Mouse (Mus musculus) left cerebral cortex, postnatal 14 days (tissue): Measurements from ENCODE around the gene Cuedc1. TPM values are rescaled to one million over a fixed set of nuclear protein-coding genes. Genes with fewer than 3 reads are reported as not detected.
A peak's percentile ranks its signal among the peaks of the same experiment; 100 is the strongest.
"Not testable (repeated sequence)": the region's sequence is repeated elsewhere in the genome, so short reads cannot be mapped to it uniquely, and the experiment has no call there.

ENCODE experiments used
- DNase-seq, 2 experiments: peaks; one replicate each; pipeline ENCODE4 v3.0.0; 2021 to 2022; ENCODE audit warnings: low spot score in 2 of 2, mixed read lengths in 1 of 2
- intact Hi-C: fragments of 180-260 bp; cut with DNase I; formaldehyde crosslinking; loops from one replicate; pipeline ENCODE4 v1.15.1; 2025
- total RNA-seq, 2 experiments: library from RNA; stranded (reverse); gene quantifications; 2 replicates each; pipeline ENCODE4 v1.2.3; 2021

Cuedc1 gene
- total RNA-seq, 2 experiments from 2014 or later, result 28.2 TPM

- intact Hi-C loops, result loop anchor here (5.0 kb wide), 1 partner anchor 119 kb away; the partner anchor contains the start of gene Vezf1
- DNase-seq, result no peak
Measured at GRCm38 (mm10) chr11:88186078-88186946, 88.5 kb downstream of the Cuedc1 start.

- no peak for DNase-seq
- intact Hi-C loops, result loop anchor here (5.0 kb wide), 1 partner anchor 120 kb away; the partner anchor contains the start of gene Vezf1
Measured at GRCm38 (mm10) chr11:88186947-88187243, 89.0 kb downstream of the Cuedc1 start.

GRCm38 (mm10) chr11:88187417-88188133, 89.7 kb downstream of the Cuedc1 start:
- peak; percentile 79 to 91 for DNase-seq
- intact Hi-C loops, result loop anchor here (5.0 kb wide), 1 partner anchor 120 kb away; the partner anchor contains the start of gene Vezf1

- intact Hi-C loops, result loop anchor here (5.0 kb wide), 1 partner anchor 121 kb away; the partner anchor contains the start of gene Vezf1
- DNase-seq, result no peak
Measured at GRCm38 (mm10) chr11:88188216-88188615, 90.4 kb downstream of the Cuedc1 start.

- intact Hi-C loops, result loop anchor here (5.0 kb wide), 1 partner anchor 121 kb away; the partner anchor contains the start of gene Vezf1
- no peak for DNase-seq
Measured at GRCm38 (mm10) chr11:88188635-88189034, 90.8 kb downstream of the Cuedc1 start.

- no peak for DNase-seq
- intact Hi-C loops, result no loop called here
Measured at GRCm38 (mm10) chr11:88192595-88192994, 94.7 kb downstream of the Cuedc1 start.

GRCm38 (mm10) chr11:88193098-88193823, 95.4 kb downstream of the Cuedc1 start:
- intact Hi-C loops, result no loop called here
- no peak for DNase-seq

GRCm38 (mm10) chr11:88193824-88194696, 96.2 kb downstream of the Cuedc1 start:
- no peak for DNase-seq
- intact Hi-C loops, result no loop called here

GRCm38 (mm10) chr11:88195699-88196098, 97.8 kb downstream of the Cuedc1 start:
- intact Hi-C loops, result loop anchor here (2.0 kb wide), 2 partner anchors 137 to 221 kb away; no protein-coding TSS in a partner anchor
- not testable (repeated sequence) for DNase-seq

GRCm38 (mm10) chr11:88197153-88197576, 99.3 kb downstream of the Cuedc1 start:
- peak; percentile 68 to 87 for DNase-seq
- intact Hi-C loops, result loop anchor here (2.0 kb wide), 2 partner anchors 138 to 222 kb away; no protein-coding TSS in a partner anchor

- DNase-seq, result no peak
- intact Hi-C loops, result no loop called here
Measured at GRCm38 (mm10) chr11:88198223-88198622, 100.4 kb downstream of the Cuedc1 start.

GRCm38 (mm10) chr11:88201172-88201571, 103.3 kb downstream of the Cuedc1 start:
- no peak for DNase-seq

GRCm38 (mm10) chr11:88202077-88202476, 104.2 kb downstream of the Cuedc1 start:
- intact Hi-C loops, result no loop called here
- no peak for DNase-seq

More at GRCm38 (mm10) chr11:88201172-88201571, 103.3 kb downstream of the Cuedc1 start:
- intact Hi-C loops, result no loop called here

GRCm38 (mm10) chr11:88203712-88204532, 106.1 kb downstream of the Cuedc1 start, which contains the start of gene Mrps23:
Gene Mrps23 (plus strand): TSS chr11:88204388.
- DNase-seq, result peak; percentile 92
- intact Hi-C loops, result no loop called here

- DNase-seq, result no peak
- intact Hi-C loops, result no loop called here
Measured at GRCm38 (mm10) chr11:88204593-88205368, 106.9 kb downstream of the Cuedc1 start.

GRCm38 (mm10) chr11:88206576-88206975, 108.7 kb downstream of the Cuedc1 start:
- intact Hi-C loops, DNase-seq: not testable (repeated sequence)

GRCm38 (mm10) chr11:88207697-88208096, 109.8 kb downstream of the Cuedc1 start:
- intact Hi-C loops, result no loop called here
- DNase-seq, result no peak
